In the genomic region with DNA sequence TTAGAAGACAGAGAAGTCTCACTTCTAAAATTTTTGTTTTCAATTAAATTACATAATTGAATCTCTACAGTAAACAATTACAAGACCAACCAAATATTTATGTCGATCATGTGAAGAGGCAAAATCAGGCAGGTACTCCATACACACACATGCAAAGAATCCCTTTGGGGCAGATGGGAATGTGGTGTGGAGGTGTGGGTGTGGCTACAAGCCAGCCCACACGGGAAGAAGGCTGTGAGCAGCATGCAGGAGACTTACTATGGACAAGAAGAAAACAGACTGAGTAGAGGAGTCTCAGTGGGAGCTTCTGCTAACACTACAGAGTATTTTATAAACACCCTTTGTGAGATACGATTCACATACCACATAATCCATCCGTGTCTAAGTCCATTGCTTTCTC, we compare ENCODE assay signal across 17 mouse cellular contexts. TPM values are rescaled to one million over a fixed set of nuclear protein-coding genes. Genes with fewer than 3 reads are reported as not detected.
"Had no signal": no experiment of that assay in that cellular context is flagged by ENCODE, and none has a peak within 500 bp of the region (broad histone marks: within the 10 kb centered on the region; RNA-seq: fewer than 3 reads in every experiment).

No protein-coding gene starts in this region.

- H3K4me1 ChIP-seq: neural tube, embryonic 15.5 days; stomach, embryonic 15.5 days had no signal

- DNase-seq: retina, postnatal 1 day; right cerebral cortex, adult 18-20 months; right cerebral cortex, postnatal 14 days; right cerebral cortex, postnatal 25 days; right cerebral cortex, postnatal 4 days; spleen, adult 18-20 months; thymus, adult 18-20 months; thymus, adult 2 months; thymus, postnatal 14 days; thymus, postnatal 25 days; thymus, postnatal 36 days; thymus, postnatal 4 days had no signal

- H3K9ac ChIP-seq: neural tube, embryonic 15.5 days; stomach, embryonic 15.5 days had no signal

- H3K27me3 ChIP-seq: neural tube, embryonic 15.5 days; stomach, embryonic 15.5 days had no signal

- H3K4me3 ChIP-seq: neural tube, embryonic 15.5 days; stomach, embryonic 15.5 days had no signal

- H3K9me3 ChIP-seq: neural tube, embryonic 15.5 days; stomach, embryonic 15.5 days had no signal

- H3K27ac ChIP-seq: neural tube, embryonic 15.5 days; stomach, embryonic 15.5 days; stomach, postnatal 0 days had no signal

- H3K4me2 ChIP-seq: neural tube, embryonic 15.5 days; stomach, embryonic 15.5 days had no signal

- H3K36me3 ChIP-seq: stomach, embryonic 15.5 days had no signal

RNA-seq across cellular contexts. Expression of a gene that starts 34.8 kb away (rescaled TPM):
- total RNA-seq: neutrophil, adult 5-6 weeks had no signal
- polyA plus RNA-seq: small intestine, adult 2 months had no signal
